10 mouse cellular contexts compared by ENCODE assay signal in genomic region chr7:44464511-44464910, GRCm38 (mm10). TPM values are rescaled to one million over a fixed set of nuclear protein-coding genes. Genes with fewer than 3 reads are reported as not detected.
DNase-seq lines count a peak whose midpoint lies in the region; ATAC-seq lines count a peak whose summit lies in the region.
"Had no signal": no experiment of that assay in that cellular context is flagged by ENCODE, and none has a peak within 500 bp of the region (broad histone marks: within the 10 kb centered on the region; RNA-seq: fewer than 3 reads in every experiment).

No protein-coding gene starts in this region.

- H3K4me3 ChIP-seq in heart, embryonic 10.5 days: 0 out of 2 replicates have a peak overlapping the region, but pooled peaks have one; percentile 6
- no peak overlapping the region for H3K4me3 ChIP-seq in intestine, embryonic 16.5 days (ENCODE audit: low read length)

- peak; percentile 77 for DNase-seq in heart, embryonic 10.5 days (ENCODE audit: low spot score)
- no peak for DNase-seq in heart, adult 18-20 months
- peak; percentile 83 to 91 for DNase-seq in frontal cortex, adult 2 months (ENCODE audit: extremely low spot score in 1 of 2, low spot score in 1 of 2)
- peak; percentile 86 to 95 for DNase-seq in left cerebral cortex, postnatal 14 days (ENCODE audit: low spot score in 2 of 2)
- peak; percentile 90 for DNase-seq in right cerebral cortex, adult 18-20 months
- DNase-seq in urinary bladder, postnatal 10 days (ENCODE audit: low spot score): no peak
- DNase-seq in adrenal gland, postnatal 25 days: no peak

- ATAC-seq in intestine, embryonic 16.5 days: no peak

- H3K4me2 ChIP-seq in intestine, embryonic 16.5 days (ENCODE audit: low read depth, low read length): no peak overlapping the region

- peak overlapping the region; percentile 23 for H3K27ac ChIP-seq in heart, embryonic 10.5 days
- no peak overlapping the region for H3K27ac ChIP-seq in intestine, embryonic 16.5 days (ENCODE audit: low read length)

- WGBS in heart, embryonic 10.5 days: 17% methylated on average over 4 of the region's 4 CpGs
- 28% methylated on average over 4 of the region's 4 CpGs for WGBS in intestine, embryonic 16.5 days

- H3K4me1 ChIP-seq in heart, embryonic 10.5 days: peaks cover 73% of the 10 kb centered on the region
- peaks cover 20% of the 10 kb centered on the region for H3K4me1 ChIP-seq in intestine, embryonic 16.5 days (ENCODE audit: control insufficient read depth, insufficient read depth, low read length)

- intact Hi-C loops in left cerebral cortex, postnatal 14 days (cut with DNase I): no loop called here

- no peaks in the 10 kb centered on the region for H3K9me3 ChIP-seq in heart, embryonic 10.5 days
- no peaks in the 10 kb centered on the region for H3K9me3 ChIP-seq in intestine, embryonic 16.5 days (ENCODE audit: control insufficient read depth, low read length)

- peaks cover 13% of the 10 kb centered on the region for H3K36me3 ChIP-seq in heart, embryonic 10.5 days
- no peaks in the 10 kb centered on the region for H3K36me3 ChIP-seq in intestine, embryonic 16.5 days (ENCODE audit: control insufficient read depth, insufficient read depth, low read length)

- no peak overlapping the region for H3K9ac ChIP-seq in intestine, embryonic 16.5 days (ENCODE audit: low read depth, low read length)

- peaks cover 60% of the 10 kb centered on the region for H3K27me3 ChIP-seq in heart, embryonic 10.5 days (ENCODE audit: insufficient read depth, poor library complexity, severe bottlenecking)
- peaks cover 36% of the 10 kb centered on the region for H3K27me3 ChIP-seq in intestine, embryonic 16.5 days (replicated peaks; ENCODE audit: control insufficient read depth, insufficient read depth, low read length)

RNA-seq across cellular contexts. Expression of gene Aspdh, which starts 0.7 kb away (rescaled TPM):
- polyA plus RNA-seq in heart, embryonic 10.5 days (2016; fragmentation: Nextera tagmentation; extraction: Ambion mirVana): 0.83 and 1.8 TPM in 2 replicates
- 1 to 10 TPM in 1 of 2 experiments, under 1 TPM in 1; 0.41 to 1.4 TPM for total RNA-seq in heart, adult 18-20 months (2021)
- polyA plus RNA-seq in frontal cortex, adult 2 months (2012; rRNA removed): 12.2 and 14.4 TPM in 2 replicates
- total RNA-seq in left cerebral cortex, postnatal 14 days (2021): 10 to 100 TPM; 11.2 to 13.4 TPM
- total RNA-seq in adrenal gland, postnatal 25 days (2021): 0.61 and 1.9 TPM in 2 replicates
- polyA plus RNA-seq in intestine, embryonic 16.5 days (2015; fragmentation: Nextera tagmentation; extraction: Ambion mirVana): 2.3 and 2.4 TPM in 2 replicates
- polyA plus RNA-seq: C2C12; intestine, embryonic 14.5 days had no signal

RNA-seq across cellular contexts. Expression of gene Josd2, which starts 3.3 kb away (rescaled TPM):
- 158 and 196 TPM in 2 replicates for polyA plus RNA-seq in heart, embryonic 10.5 days (2016; fragmentation: Nextera tagmentation; extraction: Ambion mirVana)
- total RNA-seq in heart, adult 18-20 months (2021): 100 to 1,000 TPM in 1 of 2 experiments, 10 to 100 TPM in 1; 98.6 to 108 TPM
- 169 and 184 TPM in 2 replicates for polyA plus RNA-seq in frontal cortex, adult 2 months (2012; rRNA removed)
- total RNA-seq in left cerebral cortex, postnatal 14 days (2021): 10 to 100 TPM; 60.6 to 63.2 TPM
- total RNA-seq in adrenal gland, postnatal 25 days (2021): 43.9 and 49.2 TPM in 2 replicates
- 83.5 and 86.3 TPM in 2 replicates for polyA plus RNA-seq in intestine, embryonic 16.5 days (2015; fragmentation: Nextera tagmentation; extraction: Ambion mirVana)

RNA-seq across cellular contexts. Expression of gene Emc10, which starts 31.8 kb away (rescaled TPM):
- polyA plus RNA-seq in heart, embryonic 10.5 days (2016; fragmentation: Nextera tagmentation; extraction: Ambion mirVana): 92.2 and 95.7 TPM in 2 replicates
- total RNA-seq in heart, adult 18-20 months (2021): 10 to 100 TPM; 79.6 to 85.6 TPM
- 252 and 282 TPM in 2 replicates for polyA plus RNA-seq in frontal cortex, adult 2 months (2012; rRNA removed)
- 100 to 1,000 TPM; 145 to 164 TPM for total RNA-seq in left cerebral cortex, postnatal 14 days (2021)
- 83.9 and 97.6 TPM in 2 replicates for total RNA-seq in adrenal gland, postnatal 25 days (2021)
- 77.2 and 87.0 TPM in 2 replicates for polyA plus RNA-seq in intestine, embryonic 16.5 days (2015; fragmentation: Nextera tagmentation; extraction: Ambion mirVana)

RNA-seq across cellular contexts. Expression of gene Fam71e1, which starts 31.9 kb away (rescaled TPM):
- polyA plus RNA-seq in heart, embryonic 10.5 days (2016; fragmentation: Nextera tagmentation; extraction: Ambion mirVana): 9.3 and 11.1 TPM in 2 replicates
- 1 to 10 TPM; 1.6 to 4.3 TPM for total RNA-seq in heart, adult 18-20 months (2021)
- polyA plus RNA-seq in frontal cortex, adult 2 months (2012; rRNA removed): 27.3 and 33.6 TPM in 2 replicates
- total RNA-seq in left cerebral cortex, postnatal 14 days (2021): 10 to 100 TPM; 26.5 to 32.5 TPM
- 12.3 and 17.5 TPM in 2 replicates for total RNA-seq in adrenal gland, postnatal 25 days (2021)
- 5.9 and 6.2 TPM in 2 replicates for polyA plus RNA-seq in intestine, embryonic 16.5 days (2015; fragmentation: Nextera tagmentation; extraction: Ambion mirVana)

RNA-seq across cellular contexts. Expression of gene Lrrc4b, which starts 35.7 kb away (rescaled TPM):
- 1.2 and 1.7 TPM in 2 replicates for polyA plus RNA-seq in heart, embryonic 10.5 days (2016; fragmentation: Nextera tagmentation; extraction: Ambion mirVana)
- total RNA-seq in heart, adult 18-20 months (2021): 10 to 100 TPM; 31.2 to 66.0 TPM
- 230 and 247 TPM in 2 replicates for polyA plus RNA-seq in frontal cortex, adult 2 months (2012; rRNA removed)
- total RNA-seq in left cerebral cortex, postnatal 14 days (2021): 100 to 1,000 TPM; 269 to 330 TPM
- 4.3 and 5.8 TPM in 2 replicates for total RNA-seq in adrenal gland, postnatal 25 days (2021)
- polyA plus RNA-seq in intestine, embryonic 16.5 days (2015; fragmentation: Nextera tagmentation; extraction: Ambion mirVana): 0.31 and 0.43 TPM in 2 replicates
- polyA plus RNA-seq: C2C12 had no signal

Comparison
In these comparisons a context has a peak if more than half of its experiments do, and no peak if none do; other contexts are left out.
1. DNase-seq: peak in heart, embryonic 10.5 days (single experiment), frontal cortex, adult 2 months (2 of 2), left cerebral cortex, postnatal 14 days (2 of 2) and right cerebral cortex, adult 18-20 months (single experiment); none in heart, adult 18-20 months (0 of 2), urinary bladder, postnatal 10 days (single experiment) and adrenal gland, postnatal 25 days (single experiment).